Mouse (Mus musculus): ENCODE measurements at regions not wholly inside any gene's neighbourhood (a gene's known extent, or its start where the extent isn't known, plus 50 kb on each side); places are given as distances from the start of the nearest gene placed in this dataset.

DNA sequence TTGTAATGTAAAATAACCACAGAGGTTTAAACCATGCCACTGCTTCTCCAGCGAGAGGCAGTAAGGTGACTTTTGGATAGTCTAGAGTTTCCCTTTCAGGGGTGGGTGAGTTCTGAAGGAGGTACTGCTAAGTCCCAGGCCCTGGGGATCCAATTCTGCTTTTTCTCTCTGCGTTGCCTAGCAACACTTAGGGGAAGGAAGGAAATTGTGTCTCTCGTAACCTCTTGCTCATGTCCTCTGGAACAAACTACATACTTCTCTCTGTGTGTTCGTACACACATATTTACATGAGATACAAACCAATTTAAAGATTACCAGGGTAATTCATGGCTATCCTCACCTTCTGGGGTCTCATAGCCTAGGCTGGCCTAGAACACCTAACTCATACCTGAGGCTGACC, 118.7 kb upstream of the Mrps10 start:
- Histone ChIP-seq H3K9ac (ENCODE audit: low read depth, low read length, severe bottlenecking) (no peak overlapping the region), H3K4me1 (ENCODE audit: control insufficient read depth, insufficient read depth, low read length) (no peaks in the 10 kb centered on the region), H3K27ac (replicated peaks; ENCODE audit: low read depth, low read length) (no peak overlapping the region), H3K4me2 (replicated peaks; ENCODE audit: low read depth, low read length, severe bottlenecking) (no peak overlapping the region), H3K36me3 (ENCODE audit: control insufficient read depth, insufficient read depth, low read length) (peaks cover 2% of the 10 kb centered on the region; the same call in 1 of the 2 replicates), H3K9me3 (ENCODE audit: control insufficient read depth, low read length) (no peaks in the 10 kb centered on the region), H3K4me3 (replicated peaks; ENCODE audit: low read length) (no peak overlapping the region), H3K27me3 (ENCODE audit: control insufficient read depth, insufficient read depth, low read length) (no peaks in the 10 kb centered on the region)
- ATAC-seq (ENCODE audit: low FRiP score, low read depth) (no peak), DNase-seq (ENCODE audit: low spot score) (no peak)
- WGBS = 79% methylated on average over 4 of the region's 4 CpGs
- TF ChIP-seq POLR2A (IDR thresholded peaks at IDR 0.05; ENCODE audit: borderline replicate concordance, extremely low read depth, insufficient read depth, insufficient read length) = no peak

- no peak for TF ChIP-seq POLR2A (IDR thresholded peaks at IDR 0.05; ENCODE audit: borderline replicate concordance, extremely low read depth, insufficient read depth, insufficient read length)
- WGBS = 89% methylated on average over 9 of the region's 9 CpGs
These were observed 119.5 kb upstream of the Mrps10 start for GRCm38 (mm10) chr17:47249176-47249575.

DNA sequence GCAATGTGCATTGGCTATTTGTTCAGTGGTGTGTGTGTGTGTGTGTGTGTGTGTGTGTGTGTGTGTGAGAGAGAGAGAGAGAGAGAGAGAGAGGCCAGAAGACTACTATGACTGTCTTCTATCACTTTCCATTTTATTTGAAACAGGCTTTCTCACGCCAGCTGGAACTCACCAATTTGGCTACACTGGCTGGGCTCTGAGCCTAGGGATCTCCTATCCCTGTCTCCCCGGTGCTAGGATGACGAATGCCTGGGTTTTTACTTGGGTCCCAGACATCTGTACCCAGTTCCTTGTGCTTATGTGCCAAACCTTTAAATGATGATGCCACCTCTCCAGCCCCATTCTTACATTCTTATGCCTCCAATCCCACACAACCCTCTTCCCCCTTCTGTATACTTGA, 120.6 kb upstream of the Mrps10 start:
- Histone ChIP-seq H3K4me3 (replicated peaks; ENCODE audit: low read length) (no peak overlapping the region), H3K4me1 (ENCODE audit: control insufficient read depth, insufficient read depth, low read length) (no peaks in the 10 kb centered on the region), H3K27me3 (ENCODE audit: control insufficient read depth, insufficient read depth, low read length) (no peaks in the 10 kb centered on the region), H3K9me3 (ENCODE audit: control insufficient read depth, low read length) (no peaks in the 10 kb centered on the region), H3K36me3 (ENCODE audit: control insufficient read depth, insufficient read depth, low read length) (0 out of 2 replicates have a peak, but pooled peaks cover 7% of the 10 kb centered on the region), H3K4me2 (replicated peaks; ENCODE audit: low read depth, low read length, severe bottlenecking) (no peak overlapping the region), H3K27ac (replicated peaks; ENCODE audit: low read depth, low read length) (no peak overlapping the region), H3K9ac (ENCODE audit: low read depth, low read length, severe bottlenecking) (no peak overlapping the region)
- DNase-seq (ENCODE audit: low spot score) (no peak), ATAC-seq (ENCODE audit: low FRiP score, low read depth) (no peak)
- TF ChIP-seq POLR2A (IDR thresholded peaks at IDR 0.05; ENCODE audit: borderline replicate concordance, extremely low read depth, insufficient read depth, insufficient read length) = no peak
- 68% methylated on average over 3 of the region's 3 CpGs for WGBS

More at GRCm38 (mm10) chr17:47249176-47249575, 119.5 kb upstream of the Mrps10 start:
- H3K9me3 ChIP-seq (ENCODE audit: control insufficient read depth, low read length) = no peaks in the 10 kb centered on the region
- H3K27ac ChIP-seq (replicated peaks; ENCODE audit: low read depth, low read length) = no peak overlapping the region
- ATAC-seq (ENCODE audit: low FRiP score, low read depth) = no peak
- H3K27me3 ChIP-seq (ENCODE audit: control insufficient read depth, insufficient read depth, low read length) = no peaks in the 10 kb centered on the region
- no peak for DNase-seq (ENCODE audit: low spot score)
- no peak overlapping the region for H3K9ac ChIP-seq (ENCODE audit: low read depth, low read length, severe bottlenecking)
- H3K4me1 ChIP-seq (ENCODE audit: control insufficient read depth, insufficient read depth, low read length) = no peaks in the 10 kb centered on the region
- no peak overlapping the region for H3K4me3 ChIP-seq (replicated peaks; ENCODE audit: low read length)
- H3K4me2 ChIP-seq (replicated peaks; ENCODE audit: low read depth, low read length, severe bottlenecking) = no peak overlapping the region
- H3K36me3 ChIP-seq (ENCODE audit: control insufficient read depth, insufficient read depth, low read length) = peaks cover 2% of the 10 kb centered on the region; the same call in 1 of the 2 replicates

DNA sequence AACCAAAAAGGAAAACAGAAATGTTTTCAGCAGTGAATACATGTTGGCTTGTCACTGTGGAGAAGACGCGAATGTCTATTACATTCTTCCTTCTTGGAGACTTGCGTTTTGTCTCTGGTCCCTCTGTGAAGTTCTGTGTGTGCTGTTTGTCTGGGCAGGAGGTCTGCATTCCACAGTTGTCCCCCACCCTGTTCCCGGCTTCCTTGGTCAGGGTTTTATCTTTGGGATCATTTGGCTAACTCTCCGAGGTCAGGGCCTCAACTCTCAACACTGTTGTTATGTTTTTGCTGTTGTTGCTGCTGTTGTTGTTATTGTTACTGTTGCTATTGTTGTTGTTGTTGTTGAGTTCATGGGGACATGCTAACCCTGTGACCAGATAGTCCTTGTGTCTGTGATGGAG, 121.2 kb upstream of the Mrps10 start:
- Histone ChIP-seq H3K4me3 (replicated peaks; ENCODE audit: low read length) (no peak overlapping the region), H3K9me3 (ENCODE audit: control insufficient read depth, low read length) (no peaks in the 10 kb centered on the region), H3K27me3 (ENCODE audit: control insufficient read depth, insufficient read depth, low read length) (no peaks in the 10 kb centered on the region), H3K4me2 (replicated peaks; ENCODE audit: low read depth, low read length, severe bottlenecking) (no peak overlapping the region), H3K9ac (ENCODE audit: low read depth, low read length, severe bottlenecking) (no peak overlapping the region), H3K4me1 (ENCODE audit: control insufficient read depth, insufficient read depth, low read length) (no peaks in the 10 kb centered on the region), H3K27ac (replicated peaks; ENCODE audit: low read depth, low read length) (no peak overlapping the region), H3K36me3 (ENCODE audit: control insufficient read depth, insufficient read depth, low read length) (0 out of 2 replicates have a peak, but pooled peaks cover 9% of the 10 kb centered on the region)
- TF ChIP-seq POLR2A (IDR thresholded peaks at IDR 0.05; ENCODE audit: borderline replicate concordance, extremely low read depth, insufficient read depth, insufficient read length) = no peak
- WGBS = 92% methylated on average over 5 of the region's 5 CpGs
- ATAC-seq (ENCODE audit: low FRiP score, low read depth) (no peak), DNase-seq (ENCODE audit: low spot score) (no peak)

- ATAC-seq (ENCODE audit: low FRiP score, low read depth) (no peak), DNase-seq (ENCODE audit: low spot score) (no peak)
- H3K9ac ChIP-seq (ENCODE audit: low read depth, low read length, severe bottlenecking) = no peak overlapping the region
- H3K9me3 ChIP-seq (ENCODE audit: control insufficient read depth, low read length) = no peaks in the 10 kb centered on the region
- H3K4me3 ChIP-seq (replicated peaks; ENCODE audit: low read length) = no peak overlapping the region
- TF ChIP-seq POLR2A (IDR thresholded peaks at IDR 0.05; ENCODE audit: borderline replicate concordance, extremely low read depth, insufficient read depth, insufficient read length) = no peak
- no peaks in the 10 kb centered on the region for H3K4me1 ChIP-seq (ENCODE audit: control insufficient read depth, insufficient read depth, low read length)
- H3K4me2 ChIP-seq (replicated peaks; ENCODE audit: low read depth, low read length, severe bottlenecking) = no peak overlapping the region
- no peak overlapping the region for H3K27ac ChIP-seq (replicated peaks; ENCODE audit: low read depth, low read length)
- 94% methylated on average over 8 of the region's 8 CpGs for WGBS
- 0 out of 2 replicates have a peak, but pooled peaks cover 9% of the 10 kb centered on the region for H3K36me3 ChIP-seq (ENCODE audit: control insufficient read depth, insufficient read depth, low read length)
- no peaks in the 10 kb centered on the region for H3K27me3 ChIP-seq (ENCODE audit: control insufficient read depth, insufficient read depth, low read length)
These were observed 122.1 kb upstream of the Mrps10 start for GRCm38 (mm10) chr17:47246605-47247004.

DNA sequence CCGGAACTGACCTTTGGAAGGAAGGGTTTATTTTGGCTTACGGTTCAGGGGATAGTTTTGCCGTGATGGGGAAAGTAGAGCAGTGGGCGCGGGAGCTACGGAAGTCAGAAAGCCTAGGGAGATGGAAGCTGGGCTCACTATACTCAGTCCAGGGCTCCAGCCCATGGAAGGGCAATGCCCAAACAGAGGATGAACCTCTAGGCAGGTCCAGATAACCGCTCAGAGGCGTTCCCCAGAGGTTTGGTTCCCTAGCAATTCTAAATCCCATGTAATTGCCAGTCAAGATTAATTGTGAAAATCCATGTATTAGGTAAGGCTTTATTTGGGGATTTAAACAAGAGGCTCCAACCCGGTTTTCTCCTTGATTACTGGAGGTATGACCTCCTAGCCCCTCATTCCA, 123.1 kb upstream of the Mrps10 start:
- H3K9me3 ChIP-seq (ENCODE audit: control insufficient read depth, low read length) = no peaks in the 10 kb centered on the region

More for the DNA sequence above, 123.1 kb upstream of the Mrps10 start:
- 94% methylated on average over 9 of the region's 9 CpGs for WGBS
- no peak for TF ChIP-seq POLR2A (IDR thresholded peaks at IDR 0.05; ENCODE audit: borderline replicate concordance, extremely low read depth, insufficient read depth, insufficient read length)
- DNase-seq (ENCODE audit: low spot score) = no peak
- H3K36me3 ChIP-seq (ENCODE audit: control insufficient read depth, insufficient read depth, low read length) = peaks cover 9% of the 10 kb centered on the region; the same call in 1 of the 2 replicates
- no peak overlapping the region for H3K4me3 ChIP-seq (replicated peaks; ENCODE audit: low read length)
- H3K27me3 ChIP-seq (ENCODE audit: control insufficient read depth, insufficient read depth, low read length) = no peaks in the 10 kb centered on the region
- H3K4me2 ChIP-seq (replicated peaks; ENCODE audit: low read depth, low read length, severe bottlenecking) = no peak overlapping the region
- no peak overlapping the region for H3K27ac ChIP-seq (replicated peaks; ENCODE audit: low read depth, low read length)
- no peaks in the 10 kb centered on the region for H3K4me1 ChIP-seq (ENCODE audit: control insufficient read depth, insufficient read depth, low read length)
- no peak for ATAC-seq (ENCODE audit: low FRiP score, low read depth)
- no peak overlapping the region for H3K9ac ChIP-seq (ENCODE audit: low read depth, low read length, severe bottlenecking)
